Mouse (Mus musculus) ES-E14 (cell line): Measurements from ENCODE around the gene Cdh5. TPM values are rescaled to one million over a fixed set of nuclear protein-coding genes. Genes with fewer than 3 reads are reported as not detected.

Source experiments
- DNase-seq: peaks from one replicate; pipeline ENCODE4 v3.0.0-alpha.2; 2013; ENCODE audit warnings: low read depth, low spot score
- H3K27ac ChIP-seq: 2 replicates; pipeline ENCODE4 v1.5.1; 2012; ENCODE audit warnings: low read depth, mild to moderate bottlenecking, low read length, moderate library complexity, mixed read lengths; ENCODE audit not compliant: poor library complexity, insufficient read depth, severe bottlenecking
- H3K36me3 ChIP-seq: 2 replicates; pipeline ENCODE4 v1.6.1; 2012; ENCODE audit warnings: mild to moderate bottlenecking, low read length, moderate library complexity, mixed read lengths; ENCODE audit not compliant: control insufficient read depth, poor library complexity, insufficient read depth, severe bottlenecking
- H3K4me1 ChIP-seq, 2 experiments: fragments of 150-350 bp in 1 of 2; sonication (generic) in 1 of 2; 2 replicates each; pipeline ENCODE4 v1.6.1; 2012; ENCODE audit warnings: low read length in 2 of 2, mild to moderate bottlenecking in 1 of 2, mixed read lengths in 1 of 2; ENCODE audit not compliant: control insufficient read depth in 2 of 2, insufficient read depth in 2 of 2, poor library complexity in 1 of 2
- H3K4me3 ChIP-seq, 2 experiments: fragments of 150-350 bp in 1 of 2; sonication (generic) in 1 of 2; 2 replicates each; pipeline ENCODE4 v1.5.1; 2012; ENCODE audit warnings: low read length in 2 of 2, low read depth in 1 of 2, mild to moderate bottlenecking in 1 of 2, mixed read lengths in 1 of 2; ENCODE audit not compliant: insufficient read depth in 1 of 2, poor library complexity in 1 of 2, severe bottlenecking in 1 of 2
- H3K9ac ChIP-seq: 2 replicates; pipeline ENCODE4 v1.6.1; 2012; ENCODE audit warnings: low read depth, mild to moderate bottlenecking, low read length, mixed read lengths; ENCODE audit not compliant: poor library complexity, insufficient read depth, severe bottlenecking
- H3K9me3 ChIP-seq: fragments of 150-350 bp; sonication (generic); 2 replicates; pipeline ENCODE4 v1.6.1; 2012; ENCODE audit warnings: low read depth, mild to moderate bottlenecking, low read length; ENCODE audit not compliant: control insufficient read depth, insufficient read depth
- CHD2 ChIP-seq: IDR thresholded peaks from 2 replicates; pipeline ENCODE4 v1.6.1; 2014; ENCODE audit warnings: mild to moderate bottlenecking, low read depth, low read length, inconsistent platforms
- HCFC1 ChIP-seq: IDR thresholded peaks from 2 replicates; pipeline ENCODE4 v1.6.1; 2012; ENCODE audit warnings: low read length, inconsistent platforms, borderline replicate concordance; ENCODE audit not compliant: insufficient read depth
- MAFK ChIP-seq: IDR thresholded peaks from 2 replicates; pipeline ENCODE4 v1.6.1; 2014; ENCODE audit warnings: mild to moderate bottlenecking, low read depth, low read length, inconsistent platforms; ENCODE audit not compliant: insufficient read depth
- ZC3H11A ChIP-seq: IDR thresholded peaks from 2 replicates; pipeline ENCODE4 v1.6.1; 2012; ENCODE audit warnings: low read depth, mild to moderate bottlenecking, inconsistent platforms, low read length, borderline replicate concordance
- ZNF384 ChIP-seq: IDR thresholded peaks from 2 replicates; pipeline ENCODE4 v1.6.1; 2012; ENCODE audit warnings: low read depth, low read length, inconsistent platforms
- in situ Hi-C, 2 experiments: fragments of 600-800 bp; cut with MboI; formaldehyde crosslinking; loops; one replicate each; pipeline ENCODE4 v1.15.1; 2025; ENCODE audit warnings: low sequenced_read_pairs in 2 of 2, inconsistent platforms in 1 of 2; ENCODE audit not compliant: unreplicated experiment in 2 of 2
- total RNA-seq: library from RNA; depleted of rRNA; stranded (reverse); fragments of 300-350 nt; gene quantifications from 2 replicates; pipeline ENCODE4 v1.2.3, GENCODE M21; 2012

Gene Cdh5
- total RNA-seq, 1 experiment = 2.0 TPM

GRCm38 (mm10) chr8:104171050-104171620, 69.7 kb downstream of the Cdh5 start:
- H3K4me1 ChIP-seq = 0 out of 4 replicates have a peak, but pooled peaks cover 0 to 4% of the 10 kb centered on the region in 2 experiments
- no peaks in the 10 kb centered on the region for H3K9me3 ChIP-seq
- no peak for TF ChIP-seq ZC3H11A
- no peak for TF ChIP-seq HCFC1
- TF ChIP-seq ZNF384 = no peak
- no peak for TF ChIP-seq MAFK
- no peak for TF ChIP-seq CHD2
- DNase-seq = no peak
- in situ Hi-C loops = no loop called here
- H3K36me3 ChIP-seq = no peaks in the 10 kb centered on the region
- peak overlapping the region; percentile 65 for H3K9ac ChIP-seq
- peak overlapping the region; percentile 68 to 70 for H3K4me3 ChIP-seq
- no peak overlapping the region for H3K27ac ChIP-seq

DNA sequence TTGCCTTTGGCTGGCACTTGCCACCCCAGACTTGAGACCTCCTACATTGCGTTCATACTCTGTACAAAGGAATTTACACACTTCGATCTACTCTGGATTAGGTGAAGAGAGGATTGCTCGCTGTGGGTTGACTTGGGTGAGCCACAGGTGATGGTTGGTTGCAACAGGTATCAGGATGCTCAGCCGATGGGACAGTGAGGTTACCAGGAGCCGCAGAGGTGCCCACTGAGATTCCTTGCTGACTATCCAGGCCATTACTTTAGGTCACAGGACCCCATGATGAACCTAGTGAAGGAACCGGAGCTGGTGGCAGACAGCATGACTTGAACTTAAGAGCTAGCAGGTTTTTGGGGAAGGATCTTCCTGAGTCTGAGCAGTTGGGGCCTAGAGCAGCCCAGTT, 71.0 kb downstream of the Cdh5 start:
- H3K9me3 ChIP-seq = no peaks in the 10 kb centered on the region
- TF ChIP-seq MAFK = no peak
- no peak for TF ChIP-seq ZNF384
- no peak for TF ChIP-seq CHD2
- no peak for TF ChIP-seq ZC3H11A
- TF ChIP-seq HCFC1 = no peak
- in situ Hi-C loops = no loop called here
- no peak overlapping the region for H3K27ac ChIP-seq
- DNase-seq = no peak
- H3K4me3 ChIP-seq = no peak overlapping the region
- 0 out of 4 replicates have a peak, but pooled peaks cover 0 to 4% of the 10 kb centered on the region in 2 experiments for H3K4me1 ChIP-seq
- H3K9ac ChIP-seq = no peak overlapping the region
- H3K36me3 ChIP-seq = no peaks in the 10 kb centered on the region

DNA sequence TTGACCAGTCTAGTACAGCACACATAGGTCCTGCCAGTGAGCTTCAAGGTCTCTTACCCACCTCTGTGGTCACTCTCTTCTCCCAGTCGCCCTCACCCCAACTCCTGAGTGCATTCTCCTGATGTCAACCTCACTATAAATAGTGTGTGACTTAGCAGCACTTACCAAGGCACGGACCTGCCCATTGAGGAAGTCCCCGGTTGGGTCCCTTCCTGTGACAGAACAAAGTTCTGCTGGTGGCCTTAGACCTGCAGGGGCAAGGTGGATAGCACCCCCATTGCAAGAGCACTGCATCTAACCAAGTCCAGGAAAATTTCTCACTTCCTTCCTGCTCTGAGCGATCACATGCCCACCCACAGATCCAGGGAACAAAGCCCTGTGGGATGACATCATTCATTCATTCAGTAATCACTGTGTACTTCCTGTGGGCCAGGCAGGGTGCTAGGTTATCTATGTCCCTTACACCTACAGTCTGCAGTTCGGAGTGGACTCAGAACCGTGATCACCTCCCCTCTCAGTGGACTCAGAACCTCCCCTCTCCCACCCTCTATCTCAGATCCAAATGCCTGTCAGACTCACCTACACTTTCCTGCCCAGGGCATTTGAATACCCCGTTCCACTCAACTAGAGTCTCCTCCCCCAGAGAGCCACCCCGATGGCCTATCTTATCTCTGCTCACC, 74.6 kb downstream of the Cdh5 start:
- H3K4me3 ChIP-seq = no peak overlapping the region
- 0 out of 4 replicates have a peak, but pooled peaks cover 0 to 2% of the 10 kb centered on the region in 2 experiments for H3K4me1 ChIP-seq
- H3K9me3 ChIP-seq = no peaks in the 10 kb centered on the region
- H3K9ac ChIP-seq = no peak overlapping the region
- no peaks in the 10 kb centered on the region for H3K36me3 ChIP-seq
- in situ Hi-C loops = no loop called here
- TF ChIP-seq CHD2 = no peak
- TF ChIP-seq ZNF384 = no peak
- TF ChIP-seq HCFC1 = no peak
- no peak for TF ChIP-seq MAFK
- no peak for TF ChIP-seq ZC3H11A
- no peak overlapping the region for H3K27ac ChIP-seq
- no peak for DNase-seq

DNA sequence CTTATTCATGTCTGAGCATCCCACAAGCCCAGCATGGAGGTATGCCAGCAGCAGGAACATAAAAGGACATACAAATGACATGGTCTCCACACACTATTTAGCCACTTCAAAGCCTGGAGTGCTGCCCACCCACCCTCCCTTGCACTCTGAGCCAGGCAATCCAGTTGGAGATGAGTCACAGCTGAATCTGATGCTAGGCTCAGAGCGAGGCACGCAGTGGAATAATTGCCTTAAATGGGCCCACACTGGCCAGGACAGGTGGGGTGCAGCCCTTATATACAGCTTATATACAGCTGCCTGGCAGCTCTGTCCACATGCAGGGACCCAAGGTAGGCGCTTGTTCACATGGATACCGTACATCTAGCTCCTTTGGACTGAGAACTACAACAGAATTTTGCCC, 75.6 kb downstream of the Cdh5 start:
- no peak overlapping the region for H3K27ac ChIP-seq
- no peak overlapping the region for H3K9ac ChIP-seq
- no peaks in the 10 kb centered on the region for H3K4me1 ChIP-seq
- no peaks in the 10 kb centered on the region for H3K9me3 ChIP-seq
- no peak overlapping the region for H3K4me3 ChIP-seq
- DNase-seq = no peak
- in situ Hi-C loops = no loop called here
- no peaks in the 10 kb centered on the region for H3K36me3 ChIP-seq
- TF ChIP-seq CHD2 (no peak), HCFC1 (no peak), ZNF384 (no peak), MAFK (no peak), ZC3H11A (no peak)
